Mouse (Mus musculus) lung, adult 2 months (tissue): Measurements from ENCODE around the gene Stx1b.

Source experiments
- CTCF ChIP-seq: fragments of 200-500 bp; IDR thresholded peaks from 2 replicates; pipeline ENCODE4 v1.5.1; 2011; ENCODE audit warnings: mild to moderate bottlenecking, low read length, control low read depth; ENCODE audit not compliant: insufficient read depth
- POLR2A ChIP-seq: fragments of 200-500 bp; IDR thresholded peaks from 2 replicates; pipeline ENCODE4 v1.6.1; 2011; ENCODE audit warnings: low read depth, mild to moderate bottlenecking, control low read depth, low read length, borderline replicate concordance; ENCODE audit errors: extremely low read depth

DNA sequence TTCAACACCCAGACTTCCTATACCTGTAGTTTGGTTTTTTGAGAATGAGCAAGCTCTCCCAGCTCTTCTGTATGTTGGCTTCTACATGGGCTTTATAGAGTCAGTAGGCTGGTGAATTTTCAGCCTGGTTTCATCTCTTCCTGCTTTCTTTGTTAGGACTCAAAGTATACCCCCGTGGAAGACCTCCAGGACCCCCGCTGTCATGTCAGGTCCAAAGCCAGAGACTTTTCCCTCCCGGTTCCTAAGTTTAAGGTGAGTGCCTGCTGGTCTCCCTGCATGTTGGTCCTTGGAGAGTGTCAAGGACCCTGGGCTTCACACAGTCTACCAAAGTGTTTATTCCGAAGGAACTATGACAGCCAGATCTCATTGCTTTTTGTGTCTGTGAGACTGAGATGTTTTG, 46.0 kb downstream of the Stx1b start:
- TF ChIP-seq POLR2A (no peak), CTCF (no peak)
